Mouse (Mus musculus) intestine, embryonic 14.5 days (tissue): ENCODE measurements around the gene Gata1. TPM values are rescaled to one million over a fixed set of nuclear protein-coding genes. Genes with fewer than 3 reads are reported as not detected.
"Not testable (repeated sequence)": the region's sequence is repeated elsewhere in the genome, so short reads cannot be mapped to it uniquely, and the experiment has no call there.

Source experiments
- ATAC-seq: fragments of 200-750 bp; cut with Nextera tagmentation; replicated peaks from 2 replicates; pipeline ENCODE4 v1.8.0; 2017; ENCODE audit warnings: low read depth, moderate number of reproducible peaks, moderate TSS enrichment, moderate library complexity; ENCODE audit not compliant: low FRiP score, low TSS enrichment
- DNase-seq: peaks from one replicate; pipeline ENCODE4 v3.0.0-alpha.2; 2018; ENCODE audit warnings: low spot score
- H3K27ac ChIP-seq: fragments of 300-500 bp; sonication (generic); 2 replicates; pipeline ENCODE4 v1.5.1; 2014; ENCODE audit warnings: low read depth, mild to moderate bottlenecking, control low read depth
- H3K27me3 ChIP-seq: fragments of 300-500 bp; sonication (generic); replicated peaks from 2 replicates; pipeline ENCODE4 v1.6.1; 2014; ENCODE audit warnings: low read length, control low read depth; ENCODE audit not compliant: control insufficient read depth, insufficient read depth
- H3K36me3 ChIP-seq: fragments of 300-500 bp; sonication (generic); 2 replicates; pipeline ENCODE4 v1.6.1; 2014; ENCODE audit warnings: low read length, control low read depth; ENCODE audit not compliant: control insufficient read depth, insufficient read depth
- H3K4me1 ChIP-seq: fragments of 300-500 bp; sonication (generic); replicated peaks from 2 replicates; pipeline ENCODE4 v1.6.1; 2014; ENCODE audit warnings: low read length, control low read depth, mixed read lengths; ENCODE audit not compliant: control insufficient read depth, insufficient read depth
- H3K4me2 ChIP-seq: fragments of 300-500 bp; sonication (generic); 2 replicates; pipeline ENCODE4 v1.6.1; 2014; ENCODE audit warnings: low read length
- H3K4me3 ChIP-seq: fragments of 300-500 bp; sonication (generic); 2 replicates; pipeline ENCODE4 v1.5.1; 2014; ENCODE audit warnings: low read depth, low read length, control low read depth, mixed read lengths
- H3K9ac ChIP-seq: fragments of 300-500 bp; sonication (generic); 2 replicates; pipeline ENCODE4 v1.6.1; 2014; ENCODE audit warnings: mild to moderate bottlenecking, low read length
- H3K9me3 ChIP-seq: fragments of 300-500 bp; sonication (generic); 2 replicates; pipeline ENCODE4 v1.6.1; 2016; ENCODE audit warnings: low read length, control low read depth; ENCODE audit not compliant: control insufficient read depth
- WGBS: fragments of 180-500 bp; shearing (Covaris S2); extraction: QIAGEN DNeasy Blood & Tissue Kit; methylation state at CpG from one replicate; pipeline ENCODE4 v1.1.7; 2014; 5-methylcytosine and 5-hydroxymethylcytosine counted together
- polyA plus RNA-seq: library from polyadenylated mRNA; unstranded; fragments of >200 nt; fragmentation: Nextera tagmentation; extraction: Ambion mirVana; gene quantifications from 2 replicates; pipeline ENCODE4 v1.2.1, GENCODE M21; 2014

Gene Gata1
- 0.43 and 0.80 TPM in 2 replicates for polyA plus RNA-seq

DNA sequence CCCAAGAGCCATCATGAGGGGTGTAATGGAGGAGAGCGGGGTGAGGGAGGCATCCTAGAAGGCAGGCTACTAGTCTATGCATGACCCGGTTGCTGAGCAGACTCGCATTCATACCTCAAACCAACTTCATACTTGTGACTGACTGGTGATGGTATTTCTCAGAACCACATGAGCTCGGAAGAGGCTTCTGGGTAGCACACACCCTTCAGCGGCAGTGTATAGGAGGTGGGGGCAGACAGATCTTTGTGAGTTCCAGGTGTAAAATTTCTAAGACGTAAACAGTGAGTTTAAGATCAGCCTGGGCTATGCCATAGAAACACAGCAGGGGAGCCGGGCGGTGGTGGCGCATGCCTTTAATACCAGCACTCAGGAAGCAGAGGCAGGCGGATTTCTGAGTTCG lies at the start of gene Gata1:
Gene Gata1 (minus strand): TSS at position 180 of the 400 bp plus-strand sequence.
- no peak within 1 kb of the TSS for H3K4me2 ChIP-seq
- H3K9ac ChIP-seq, result no peak within 1 kb of the TSS
- no peaks in the 10 kb centered on the region for H3K27me3 ChIP-seq
- H3K4me3 ChIP-seq, result no peak within 1 kb of the TSS
- H3K27ac ChIP-seq, result no peak within 1 kb of the TSS
- no peaks in the 10 kb centered on the region for H3K4me1 ChIP-seq
- no peaks in the 10 kb centered on the region for H3K36me3 ChIP-seq
- 86% methylated on average over 11 of the region's 11 CpGs for WGBS
- ATAC-seq (no peak), DNase-seq (no peak)
- no peaks in the 10 kb centered on the region for H3K9me3 ChIP-seq

DNA sequence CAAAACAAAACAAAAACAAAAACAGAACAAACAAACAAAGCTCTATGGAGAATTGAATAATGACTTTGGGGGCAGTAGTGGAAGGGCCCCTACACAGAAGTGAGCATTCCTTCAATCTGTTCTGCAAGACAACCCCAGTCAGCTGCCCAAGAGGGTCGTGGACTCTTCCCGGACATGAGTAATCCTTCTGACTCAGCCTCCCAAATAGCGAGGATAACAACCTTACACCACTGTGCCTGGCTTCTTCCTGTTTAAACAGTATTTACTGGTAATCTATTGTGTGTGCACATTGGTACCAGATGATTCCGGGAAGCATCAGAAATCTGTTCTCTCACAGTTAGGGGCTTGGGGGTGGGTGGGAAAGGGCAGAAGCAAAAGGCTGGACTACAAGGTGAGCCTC lies 48.9 kb upstream of the Gata1 start:
- 67% methylated on average over 4 of the region's 4 CpGs for WGBS
- DNase-seq (no peak), ATAC-seq (no peak)
- H3K36me3 ChIP-seq, result no peaks in the 10 kb centered on the region
- no peaks in the 10 kb centered on the region for H3K27me3 ChIP-seq
- no peak overlapping the region for H3K27ac ChIP-seq
- no peak overlapping the region for H3K4me3 ChIP-seq
- H3K4me2 ChIP-seq, result no peak overlapping the region
- H3K4me1 ChIP-seq, result no peaks in the 10 kb centered on the region
- H3K9ac ChIP-seq, result no peak overlapping the region
- H3K9me3 ChIP-seq, result no peaks in the 10 kb centered on the region

- 58% methylated on average over 2 of the region's 2 CpGs for WGBS
- no peak overlapping the region for H3K4me2 ChIP-seq
- no peak for DNase-seq
- no peak overlapping the region for H3K9ac ChIP-seq
- no peaks in the 10 kb centered on the region for H3K27me3 ChIP-seq
- no peak overlapping the region for H3K4me3 ChIP-seq
- H3K9me3 ChIP-seq, result no peaks in the 10 kb centered on the region
- ATAC-seq, result no peak
- no peaks in the 10 kb centered on the region for H3K36me3 ChIP-seq
- no peak overlapping the region for H3K27ac ChIP-seq
- no peaks in the 10 kb centered on the region for H3K4me1 ChIP-seq
Observed at GRCm38 (mm10) chrX:8024795-8025194, 46.9 kb upstream of the Gata1 start.

DNA sequence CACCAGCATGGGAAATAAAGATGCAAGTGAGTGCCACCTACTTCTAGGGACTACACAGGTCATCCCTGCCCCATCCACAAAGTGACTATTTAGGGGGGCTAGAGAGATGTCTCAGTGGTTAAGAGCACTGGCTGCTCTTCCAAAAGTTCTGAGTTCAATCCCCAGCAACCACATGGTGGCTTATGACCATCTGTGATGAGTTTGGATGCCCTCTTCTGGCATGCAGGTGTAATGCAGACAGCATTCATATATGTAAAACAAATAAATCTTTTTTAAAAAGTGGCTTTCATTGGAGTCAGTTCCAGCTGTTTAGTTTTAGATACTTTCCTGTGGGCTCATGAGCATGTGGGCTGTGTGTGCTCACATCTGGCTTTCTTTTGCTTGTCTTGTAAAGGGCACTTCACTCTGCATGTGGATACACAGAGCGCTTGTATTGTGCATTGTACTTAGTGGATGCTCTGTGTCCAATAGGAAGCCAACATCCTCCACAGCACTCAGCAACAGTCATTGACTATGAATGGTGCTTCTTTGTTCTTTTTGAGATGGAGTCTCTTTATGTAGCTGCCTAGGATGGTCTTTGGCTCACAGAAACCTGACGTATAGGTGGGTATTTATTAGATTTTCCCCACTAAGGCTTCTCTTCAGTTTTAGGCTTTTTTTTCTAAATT lies 42.4 kb upstream of the Gata1 start:
- Histone ChIP-seq H3K36me3 (no peaks in the 10 kb centered on the region), H3K27me3 (no peaks in the 10 kb centered on the region), H3K4me2 (no peak overlapping the region), H3K9ac (no peak overlapping the region), H3K27ac (no peak overlapping the region), H3K4me3 (no peak overlapping the region), H3K4me1 (no peaks in the 10 kb centered on the region), H3K9me3 (no peaks in the 10 kb centered on the region)
- DNase-seq (no peak), ATAC-seq (no peak)
- whole genome bisulfite sequencing, result 83% methylated on average over 2 of the region's 2 CpGs

GRCm38 (mm10) chrX:8018286-8018685 lies 40.4 kb upstream of the Gata1 start, which contains the start of gene Glod5:
Gene Glod5, minus strand, starts transcription at chrX:8018492.
- H3K27ac ChIP-seq, result no peak within 1 kb of the TSS
- no peaks in the 10 kb centered on the region for H3K36me3 ChIP-seq
- no peak within 1 kb of the TSS for H3K4me3 ChIP-seq
- 55% methylated on average over 2 of the region's 2 CpGs for WGBS
- no peak within 1 kb of the TSS for H3K9ac ChIP-seq
- DNase-seq (no peak), ATAC-seq (no peak)
- no peaks in the 10 kb centered on the region for H3K4me1 ChIP-seq
- no peaks in the 10 kb centered on the region for H3K27me3 ChIP-seq
- no peaks in the 10 kb centered on the region for H3K9me3 ChIP-seq
- no peak within 1 kb of the TSS for H3K4me2 ChIP-seq

DNA sequence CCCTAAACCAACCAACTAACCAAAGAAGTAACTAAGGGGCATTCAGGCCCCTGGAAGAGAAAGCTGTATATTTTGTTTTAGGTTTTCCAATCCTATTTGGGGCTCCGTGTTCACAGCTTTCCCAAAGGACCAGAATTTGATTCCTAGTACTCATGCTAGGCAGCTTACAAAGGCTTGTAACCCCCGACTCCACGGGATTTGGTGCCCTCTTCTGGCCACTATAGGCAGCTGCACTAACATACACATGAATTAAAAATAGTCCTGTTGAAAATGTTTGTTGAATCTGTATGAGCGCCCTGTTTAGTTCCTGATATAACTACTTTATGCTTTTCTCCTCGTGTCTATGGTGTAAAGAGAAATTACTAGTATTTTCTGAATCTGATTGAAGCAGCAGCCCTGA lies 39.3 kb upstream of the Gata1 start:
- no peaks in the 10 kb centered on the region for H3K4me1 ChIP-seq
- no peaks in the 10 kb centered on the region for H3K27me3 ChIP-seq
- no peak overlapping the region for H3K27ac ChIP-seq
- no peaks in the 10 kb centered on the region for H3K36me3 ChIP-seq
- H3K9ac ChIP-seq, result no peak overlapping the region
- no peak overlapping the region for H3K4me2 ChIP-seq
- no peaks in the 10 kb centered on the region for H3K9me3 ChIP-seq
- ATAC-seq, result no peak
- WGBS, result 8% methylated on average over 5 of the region's 5 CpGs
- DNase-seq, result no peak
- no peak overlapping the region for H3K4me3 ChIP-seq

DNA sequence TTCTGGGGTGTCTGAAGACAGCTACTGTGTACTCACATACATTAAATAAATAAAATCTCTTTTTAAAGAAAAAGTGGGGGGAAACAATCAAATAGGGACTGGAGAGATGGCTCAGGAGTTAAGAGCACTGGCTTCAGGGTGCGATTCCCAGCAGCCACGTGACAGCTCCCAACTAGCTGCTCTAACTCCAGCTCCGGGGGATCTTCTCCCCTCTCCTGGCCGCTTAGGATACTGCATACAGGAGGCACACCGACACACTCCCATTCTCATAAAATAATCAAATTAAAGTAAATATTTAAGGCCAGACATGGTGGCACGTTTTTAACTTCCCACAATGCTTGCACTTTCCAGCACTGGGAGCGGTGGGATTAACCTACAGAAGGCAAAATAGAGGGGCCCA lies 37.8 kb upstream of the Gata1 start:
- 20% methylated on average over 7 of the region's 7 CpGs for WGBS
- H3K4me3 ChIP-seq, H3K9ac ChIP-seq, H3K4me2 ChIP-seq, H3K9me3 ChIP-seq, H3K4me1 ChIP-seq, H3K27ac ChIP-seq, H3K27me3 ChIP-seq, H3K36me3 ChIP-seq: not testable (repeated sequence)
- peak; percentile 53 for DNase-seq
- 0 out of 2 replicates have a peak, but pooled peaks have one; percentile 43 for ATAC-seq

- Histone ChIP-seq H3K36me3 (no peaks in the 10 kb centered on the region), H3K4me2 (no peak overlapping the region), H3K9me3 (no peaks in the 10 kb centered on the region), H3K4me1 (no peaks in the 10 kb centered on the region), H3K9ac (no peak overlapping the region), H3K4me3 (no peak overlapping the region), H3K27ac (no peak overlapping the region), H3K27me3 (no peaks in the 10 kb centered on the region)
- WGBS, result 51% methylated on average over 7 of the region's 8 CpGs
- no peak for DNase-seq
- no peak for ATAC-seq
Observed at GRCm38 (mm10) chrX:8013569-8014314, 35.9 kb upstream of the Gata1 start.

DNA sequence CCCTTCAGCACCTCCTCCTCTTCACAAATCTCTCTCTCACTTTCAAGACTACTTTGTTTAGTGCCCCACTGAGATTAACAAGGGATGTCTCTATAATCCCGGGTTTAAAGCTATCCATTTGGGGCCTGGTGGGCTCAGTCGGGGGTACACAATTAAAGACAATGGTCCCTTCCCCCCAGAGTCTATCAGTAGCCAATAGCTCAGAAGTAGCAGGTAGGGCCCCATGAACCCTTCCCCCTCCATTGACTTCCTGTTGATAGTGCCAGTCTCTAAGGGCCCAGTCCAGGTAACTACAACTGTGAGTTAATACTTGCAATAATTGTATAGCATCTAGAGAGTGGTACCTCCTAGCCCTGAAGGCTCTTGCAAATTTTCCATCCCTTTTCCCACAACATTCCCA lies 35.3 kb upstream of the Gata1 start:
- ATAC-seq (no peak), DNase-seq (no peak)
- no peak overlapping the region for H3K9ac ChIP-seq
- no peaks in the 10 kb centered on the region for H3K4me1 ChIP-seq
- no peak overlapping the region for H3K27ac ChIP-seq
- no peaks in the 10 kb centered on the region for H3K9me3 ChIP-seq
- H3K36me3 ChIP-seq, result no peaks in the 10 kb centered on the region
- H3K27me3 ChIP-seq, result no peaks in the 10 kb centered on the region
- 12% methylated on average over 2 of the region's 2 CpGs for WGBS
- H3K4me2 ChIP-seq, result no peak overlapping the region
- no peak overlapping the region for H3K4me3 ChIP-seq
